Mouse (Mus musculus): ENCODE measurements at regions not wholly inside any gene's neighbourhood (a gene's known extent, or its start where the extent isn't known, plus 50 kb on each side); places are given as distances from the start of the nearest gene placed in this dataset.

DNA sequence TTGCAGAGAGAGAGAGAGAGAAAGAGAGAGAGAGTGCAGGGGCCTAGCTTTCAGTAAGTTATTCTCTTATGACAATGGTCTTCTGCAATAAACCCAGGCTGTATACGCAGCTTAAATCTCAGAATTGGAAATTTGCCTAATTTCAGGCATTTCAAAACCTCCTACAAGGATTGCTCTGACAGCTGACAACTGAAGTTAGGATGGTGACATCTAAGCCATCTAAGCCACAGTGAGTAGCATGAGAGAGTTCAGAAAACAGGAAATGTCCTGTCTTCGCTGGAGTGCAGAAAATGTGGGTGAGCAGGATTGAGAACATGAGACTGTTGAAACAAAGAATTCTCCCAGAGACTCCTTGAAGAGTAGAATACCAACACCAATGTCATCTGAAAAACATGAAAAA, 56.8 kb downstream of the Fam110c start:
- no peak for DNase-seq (ENCODE audit: low spot score in 2 of 2)

DNA sequence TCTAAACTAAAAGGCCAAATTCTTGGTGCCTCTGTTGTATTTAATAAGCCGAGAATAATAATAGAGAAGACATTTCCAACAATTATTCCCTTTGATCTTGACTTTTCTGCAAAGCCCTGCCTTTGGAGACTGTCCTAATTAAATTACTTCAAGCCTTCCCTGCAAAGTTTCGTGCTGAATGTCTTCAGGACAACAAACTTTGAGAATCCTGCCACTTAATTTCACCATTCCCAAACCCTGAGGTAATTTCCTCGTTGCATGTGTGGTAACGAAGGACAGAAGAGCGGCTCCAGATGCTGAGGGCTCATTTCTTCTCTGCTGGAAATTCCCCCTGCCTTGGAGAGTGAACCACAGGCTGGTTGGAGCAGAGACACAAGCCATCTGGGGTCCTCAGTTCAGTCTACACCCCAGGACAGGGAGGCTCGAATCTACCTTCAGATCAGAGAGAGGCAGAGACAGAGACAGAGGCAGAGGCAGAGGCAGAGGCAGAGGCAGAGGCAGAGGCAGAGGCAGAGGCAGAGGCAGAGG, 60.9 kb downstream of the Fam110c start:
- DNase-seq (ENCODE audit: low spot score in 2 of 2), result no peak

DNA sequence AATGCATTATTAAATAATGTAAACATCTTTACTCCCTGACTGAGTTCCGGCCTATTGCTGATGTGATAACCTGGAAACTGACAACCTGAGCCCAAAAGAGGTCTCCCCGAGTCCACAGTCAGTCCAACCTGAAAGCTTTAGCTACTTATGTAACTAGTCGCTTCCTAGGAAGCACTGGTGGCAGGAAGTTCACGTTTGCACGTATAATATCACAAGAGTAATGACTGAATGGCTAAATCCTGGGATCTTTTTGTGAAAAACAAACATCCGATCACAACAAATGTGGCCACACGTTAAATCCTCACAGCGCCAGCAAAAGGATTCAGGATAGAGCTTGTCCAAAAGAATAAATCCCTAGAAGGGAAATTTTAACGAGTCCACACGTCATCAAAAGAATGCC, 62.7 kb downstream of the Fam110c start:
- no peak for DNase-seq (ENCODE audit: low spot score in 2 of 2)

DNA sequence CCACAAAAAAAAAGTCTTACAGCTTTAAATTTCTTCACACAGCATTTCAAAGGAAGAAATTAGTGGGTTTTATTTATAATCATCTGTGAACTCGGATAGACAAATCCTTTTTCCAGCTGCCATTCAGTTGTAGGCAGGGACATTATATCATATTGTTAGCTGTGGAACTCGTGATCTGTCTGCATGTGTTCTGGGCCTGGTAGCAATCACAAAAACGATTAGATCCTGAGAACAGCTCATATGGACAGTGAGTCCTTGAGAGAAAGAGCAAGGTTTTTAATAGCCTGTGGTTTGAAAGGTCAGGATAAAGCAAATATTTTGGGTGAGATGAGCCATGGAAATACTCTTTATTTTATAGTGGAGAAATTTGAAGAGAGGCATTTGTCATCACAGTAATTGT, 63.2 kb downstream of the Fam110c start:
- no peak for DNase-seq (ENCODE audit: low spot score in 2 of 2)

DNA sequence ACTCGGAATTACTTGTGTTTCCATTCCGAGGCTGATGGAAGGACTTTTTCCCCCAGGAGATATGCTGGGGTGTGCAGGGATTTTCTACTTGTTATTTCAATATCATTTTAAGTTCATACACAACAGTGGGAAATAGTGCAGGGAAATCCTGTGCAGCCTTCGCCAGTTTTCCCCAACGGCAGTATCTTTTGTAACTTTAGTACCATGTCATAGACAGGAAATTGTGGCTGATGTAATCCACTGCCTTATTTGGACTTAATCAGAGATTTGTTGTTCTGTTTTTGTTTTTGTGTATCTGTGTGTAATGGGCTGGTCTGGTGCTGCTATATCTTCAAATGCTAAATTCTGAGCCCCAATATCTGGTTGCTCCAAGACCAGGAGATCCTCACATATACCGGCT, 63.8 kb downstream of the Fam110c start:
- no peak for DNase-seq (ENCODE audit: low spot score in 2 of 2)

DNA sequence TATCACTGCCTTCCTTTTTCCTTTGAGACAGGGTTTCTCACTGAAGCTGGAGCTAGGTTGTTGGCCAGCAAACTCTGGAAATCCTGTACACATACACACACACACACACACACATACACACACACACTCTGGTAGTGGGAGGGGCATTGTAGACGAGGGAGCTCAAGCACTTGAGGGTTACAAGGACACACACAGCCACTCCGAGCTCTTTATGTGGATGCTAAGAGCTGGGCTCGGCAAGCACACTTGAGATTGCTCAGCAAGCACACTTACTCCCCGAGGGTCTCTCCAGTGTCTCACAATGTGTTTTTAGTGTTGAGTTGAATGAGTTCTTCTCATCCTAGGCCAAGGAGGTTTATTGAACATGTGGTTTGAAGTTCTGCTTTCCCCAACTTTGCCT, 66.2 kb downstream of the Fam110c start:
- DNase-seq (ENCODE audit: low spot score in 2 of 2), result no peak

DNA sequence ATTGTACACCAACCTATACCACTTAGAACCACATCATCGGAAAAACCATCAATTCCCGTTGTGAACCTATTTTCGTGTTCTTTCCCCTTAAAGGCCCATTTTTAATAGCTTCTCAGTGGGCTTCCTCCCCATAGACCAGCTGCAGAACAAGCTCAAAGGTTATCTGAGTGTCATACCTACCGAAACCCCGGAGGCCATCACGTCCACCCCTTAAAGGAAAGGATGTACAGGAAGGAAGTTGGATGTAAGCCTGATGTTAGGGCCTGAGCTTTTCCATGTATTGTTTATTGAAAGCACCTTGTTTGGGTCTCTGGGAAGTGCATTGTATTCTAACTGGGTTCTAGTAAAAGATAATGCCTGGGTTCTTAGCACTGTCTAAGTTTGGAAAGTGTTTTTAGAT, 69.6 kb downstream of the Fam110c start:
- no peak for DNase-seq (ENCODE audit: low spot score in 2 of 2)

DNA sequence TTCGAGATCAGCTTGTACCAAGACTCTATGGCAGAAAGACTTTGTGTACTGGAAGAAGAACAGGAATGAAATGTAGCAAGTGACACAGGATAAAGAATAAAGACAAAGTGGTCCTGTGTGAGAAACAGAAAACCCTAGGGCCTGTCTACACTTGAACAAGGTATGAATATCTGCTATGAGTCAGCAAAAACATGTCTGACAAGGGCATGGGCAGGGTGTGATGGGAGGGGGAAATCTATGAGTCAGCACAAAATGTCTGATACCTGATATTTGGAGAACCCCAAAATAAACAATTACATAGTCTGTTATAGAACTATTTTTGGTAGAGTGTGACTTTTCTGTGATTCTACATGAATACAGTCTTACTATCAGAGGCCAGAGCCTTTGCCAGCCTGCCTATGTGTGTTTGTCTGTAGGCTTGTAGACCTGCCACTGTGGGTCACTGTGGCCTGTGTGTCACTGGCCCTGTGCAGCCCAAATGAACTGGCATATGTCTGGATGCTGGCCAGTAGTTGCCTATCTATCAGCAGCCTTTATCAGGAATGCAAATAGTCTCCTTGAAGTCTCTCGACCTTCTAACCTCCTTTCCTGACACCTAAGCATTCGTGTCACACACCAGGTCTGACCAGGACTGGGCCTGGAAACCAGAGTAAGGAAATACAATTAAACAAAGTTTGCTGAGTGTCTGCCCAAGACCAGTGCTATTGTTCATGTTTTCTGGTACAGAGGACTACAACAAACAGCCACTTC, 71.5 kb downstream of the Fam110c start:
- DNase-seq (ENCODE audit: low spot score in 2 of 2), result no peak

DNA sequence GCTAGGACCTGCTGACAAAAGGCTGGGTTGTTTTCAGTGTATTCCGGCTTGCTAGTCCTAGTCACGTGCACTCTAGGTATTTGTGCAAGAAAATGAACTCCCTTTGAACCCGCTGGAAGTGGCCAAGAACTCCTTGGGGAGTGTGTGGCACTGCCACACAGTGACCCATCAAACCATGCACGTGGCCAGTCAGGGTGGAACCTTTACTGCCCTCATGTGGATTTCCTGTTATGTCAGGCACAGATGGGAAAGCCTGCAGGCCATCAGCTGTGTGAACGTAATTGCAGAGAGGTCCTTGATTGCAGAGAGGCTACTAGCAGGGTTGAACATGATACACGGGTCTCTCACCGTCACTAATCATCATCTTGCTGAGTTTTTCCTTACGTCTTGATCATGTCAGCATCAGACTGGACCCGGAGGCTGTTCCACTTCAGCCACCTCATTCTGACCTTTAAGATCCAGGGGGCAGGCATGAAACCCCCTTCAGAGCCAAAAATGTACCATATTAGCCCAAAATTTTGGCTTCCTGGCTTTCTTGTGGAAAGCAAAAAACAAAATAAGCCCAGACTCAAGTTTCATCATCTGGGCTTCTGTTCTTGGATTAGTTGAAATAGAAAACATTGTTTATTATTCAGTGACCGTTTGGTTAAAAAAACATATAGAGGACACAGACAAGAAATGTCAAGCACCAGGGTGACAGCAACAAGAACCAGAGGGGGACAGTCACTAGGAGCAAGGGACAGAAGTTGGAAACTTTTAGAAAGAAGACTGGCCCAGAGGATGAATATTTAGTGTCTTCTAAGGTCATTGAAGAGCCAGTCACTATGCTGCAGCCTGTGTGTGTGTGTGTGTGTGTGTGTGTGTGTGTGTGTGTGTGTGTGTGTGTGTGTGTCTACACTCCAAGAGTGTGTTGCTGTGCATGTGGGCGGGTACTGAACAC, 75.0 kb downstream of the Fam110c start:
- no peak for DNase-seq (ENCODE audit: low spot score in 2 of 2)

DNA sequence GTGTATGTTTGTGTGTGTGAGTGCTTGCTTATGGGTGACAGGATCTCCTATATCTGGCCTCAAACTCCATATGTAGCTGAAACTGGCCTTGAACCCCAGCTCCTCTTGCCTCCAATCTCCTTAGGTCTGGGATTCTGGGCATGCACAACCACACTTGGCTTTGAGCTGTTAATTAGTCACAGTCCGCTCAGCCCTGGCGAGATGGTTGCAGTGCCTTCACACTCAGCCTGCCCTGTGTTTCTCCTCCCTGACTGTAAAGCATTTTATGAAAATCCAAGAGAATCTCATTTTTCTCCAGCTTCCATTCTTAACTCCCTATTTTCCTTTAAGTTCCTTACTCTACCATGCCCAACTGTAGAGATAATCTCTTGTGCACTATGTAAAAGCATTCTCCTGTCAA, 80.1 kb downstream of the Fam110c start:
- no peak for DNase-seq (ENCODE audit: low spot score in 2 of 2)

DNA sequence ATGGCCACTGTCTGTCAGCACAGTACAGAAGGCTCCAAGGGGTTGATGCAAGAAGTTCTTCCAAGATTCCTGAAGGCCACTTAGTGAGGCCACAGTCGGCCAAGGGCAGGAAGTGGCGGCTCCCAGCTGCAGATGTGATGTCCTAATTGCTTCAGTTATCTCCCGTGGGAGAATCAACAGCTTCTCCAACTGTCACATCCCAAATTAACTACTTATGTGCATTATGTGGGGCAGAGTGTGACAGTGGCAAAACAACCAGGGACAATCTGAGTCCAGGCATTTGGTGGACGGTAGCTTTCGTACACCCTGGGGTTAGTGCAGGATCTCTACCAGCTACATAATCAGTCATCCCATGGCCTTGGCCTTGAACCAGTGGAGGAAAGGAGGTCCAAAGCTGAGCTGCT, 80.9 kb downstream of the Fam110c start:
- DNase-seq (ENCODE audit: low spot score in 2 of 2), result no peak

DNA sequence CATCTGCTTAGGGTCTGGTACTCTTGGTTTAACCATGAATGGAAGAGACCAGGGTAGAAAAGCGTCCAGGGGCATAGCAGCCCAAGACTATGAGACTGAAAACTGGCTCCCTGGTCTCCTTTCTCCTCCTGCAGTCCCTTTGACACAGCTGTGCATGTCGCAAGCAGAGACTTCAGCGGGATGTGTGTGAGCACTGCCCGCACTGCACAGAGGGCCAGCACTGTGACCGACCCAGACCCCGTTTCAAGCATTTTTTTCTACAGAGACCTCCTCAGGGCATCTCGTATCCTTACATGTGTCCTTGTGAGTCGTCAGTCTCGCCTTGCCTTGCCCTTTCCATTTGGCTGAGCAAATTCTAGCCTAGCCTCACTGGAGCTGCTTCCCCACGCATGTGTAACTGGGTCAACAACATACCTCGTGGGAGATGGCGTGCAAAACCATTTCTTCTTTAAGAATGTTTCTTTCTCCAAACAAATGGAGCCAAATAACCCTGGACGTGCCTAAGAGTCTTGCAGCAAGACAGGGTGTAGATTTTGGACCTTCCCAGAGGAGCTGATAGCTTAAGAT, 82.6 kb downstream of the Fam110c start:
- no peak for DNase-seq (ENCODE audit: low spot score in 2 of 2)

DNA sequence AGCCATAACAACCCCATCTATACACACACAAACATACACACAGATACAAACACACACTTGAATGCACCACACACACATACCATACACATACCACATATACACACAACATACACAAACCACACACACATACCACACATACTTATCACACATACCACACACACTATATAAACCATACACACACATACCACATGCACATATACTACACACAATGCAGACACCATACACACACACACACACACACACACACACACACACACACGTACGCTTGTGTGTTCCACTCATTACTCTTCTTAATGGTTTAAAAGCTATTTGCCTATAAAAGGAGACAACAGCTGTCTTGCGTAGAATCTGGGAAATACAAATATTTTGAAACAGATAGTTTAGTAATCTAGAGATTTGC, 83.1 kb upstream of the Gm6993 start:
- no peak for DNase-seq (ENCODE audit: low spot score in 2 of 2)

DNA sequence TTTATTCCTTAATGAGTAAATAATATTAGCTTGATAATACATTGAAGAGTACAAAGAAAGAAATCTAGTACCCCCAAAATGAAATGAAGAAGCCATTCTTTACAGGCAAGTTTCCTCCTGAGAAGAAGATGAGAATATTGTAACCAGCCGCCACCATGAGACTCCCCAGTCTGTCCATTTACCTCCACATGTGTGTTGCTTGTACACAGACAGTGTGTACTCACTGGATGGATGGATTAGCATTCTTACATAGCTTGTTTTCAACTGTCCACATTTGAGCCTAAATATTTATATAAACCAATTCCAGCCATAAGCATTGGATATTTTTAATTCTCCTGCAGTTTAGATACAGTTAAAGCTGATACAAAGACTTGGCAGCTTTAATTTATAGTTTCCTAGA, 82.7 kb upstream of the Gm6993 start:
- DNase-seq (ENCODE audit: low spot score in 2 of 2), result no peak

DNA sequence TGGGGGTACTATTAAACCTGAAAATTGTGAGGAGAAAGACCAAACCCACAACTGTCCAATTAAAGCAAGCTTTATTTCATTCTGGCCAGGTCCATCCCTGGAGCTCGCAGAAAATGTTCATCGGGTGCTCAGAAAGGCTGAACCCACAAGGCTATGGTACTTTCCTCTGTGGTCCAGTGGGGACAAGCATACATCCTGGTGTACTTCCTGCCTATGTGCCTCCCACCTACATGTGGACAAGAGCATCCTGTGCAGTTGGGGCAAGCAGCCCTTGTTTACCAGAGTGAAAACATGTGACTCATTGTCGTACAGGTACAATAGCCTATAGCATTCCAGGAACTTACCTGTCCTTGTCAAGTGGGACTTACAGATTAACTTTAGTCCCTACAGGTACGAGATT, 81.7 kb upstream of the Gm6993 start:
- no peak for DNase-seq (ENCODE audit: low spot score in 2 of 2)

DNA sequence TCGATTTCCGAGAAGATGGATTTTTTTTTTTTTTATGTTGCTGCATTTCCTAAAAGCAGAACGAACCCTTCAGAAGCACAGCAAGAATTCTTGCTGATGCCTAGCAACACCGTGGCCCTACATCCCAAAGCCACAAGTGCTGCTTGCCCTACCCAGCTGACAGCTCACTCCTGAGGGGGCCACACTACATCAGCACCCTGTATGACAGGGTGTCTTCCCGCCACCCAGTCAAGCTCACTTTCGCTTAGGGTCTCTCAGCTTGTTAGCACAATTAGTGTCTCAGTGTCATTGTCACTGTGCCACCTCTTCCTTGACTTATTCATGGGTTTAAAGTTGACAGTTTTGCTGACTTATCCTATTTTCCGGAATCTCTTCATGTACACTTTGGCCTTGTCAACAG, 81.2 kb upstream of the Gm6993 start:
- DNase-seq (ENCODE audit: low spot score in 2 of 2), result no peak

DNA sequence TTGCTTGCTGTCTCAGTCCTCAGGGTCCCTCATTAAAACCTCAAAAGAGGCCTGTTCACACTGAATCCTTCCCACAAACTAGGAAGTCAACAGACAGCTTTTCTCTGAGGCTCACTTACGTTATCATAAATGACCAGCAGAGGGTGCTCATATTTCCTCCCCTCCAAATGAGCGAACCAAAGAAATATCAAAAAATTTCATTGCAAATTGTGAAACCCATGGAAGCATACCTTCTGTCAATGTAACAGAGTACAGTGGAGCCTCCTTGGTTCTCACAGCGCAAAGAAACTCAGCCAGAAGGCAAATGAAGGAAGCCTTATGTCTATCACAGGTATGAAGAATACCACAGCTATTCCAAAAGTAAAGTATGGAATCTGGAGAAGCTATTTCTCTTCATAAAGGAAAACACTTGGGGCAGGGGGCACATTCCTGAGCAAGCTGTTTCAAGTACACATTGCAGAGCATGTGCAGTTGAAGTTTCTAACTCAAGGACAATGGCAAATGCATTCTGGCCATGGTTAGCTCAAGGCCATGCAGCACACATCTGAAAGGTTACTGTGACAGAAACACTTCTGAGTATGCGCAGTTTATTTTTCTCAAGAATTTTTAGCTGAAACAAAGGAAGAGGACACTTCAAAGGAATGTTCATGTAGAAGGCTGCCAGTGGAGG, 72.2 kb upstream of the Gm6993 start:
- peak in 1 of 2 experiments; percentile 46 for DNase-seq (ENCODE audit: low spot score in 2 of 2)

DNA sequence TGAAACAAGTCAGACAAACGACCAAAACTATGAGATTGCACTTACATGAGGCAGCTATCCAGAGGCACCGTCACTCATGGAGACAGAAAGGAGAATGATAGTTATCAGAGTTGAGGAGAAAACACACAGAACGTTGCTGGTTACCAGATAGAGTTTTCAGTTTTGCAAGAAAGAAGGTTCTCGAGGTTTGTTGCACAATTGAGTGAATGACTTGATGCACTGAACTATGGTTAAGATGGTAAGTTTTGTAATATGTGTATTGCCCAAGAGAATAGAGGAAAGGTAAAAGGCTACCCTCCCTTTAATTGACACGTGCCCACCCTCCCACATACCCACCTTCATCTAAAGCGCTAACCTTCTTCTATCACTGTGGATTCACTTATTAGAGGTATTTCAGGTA, 70.5 kb upstream of the Gm6993 start:
- no peak for DNase-seq (ENCODE audit: low spot score in 2 of 2)

DNA sequence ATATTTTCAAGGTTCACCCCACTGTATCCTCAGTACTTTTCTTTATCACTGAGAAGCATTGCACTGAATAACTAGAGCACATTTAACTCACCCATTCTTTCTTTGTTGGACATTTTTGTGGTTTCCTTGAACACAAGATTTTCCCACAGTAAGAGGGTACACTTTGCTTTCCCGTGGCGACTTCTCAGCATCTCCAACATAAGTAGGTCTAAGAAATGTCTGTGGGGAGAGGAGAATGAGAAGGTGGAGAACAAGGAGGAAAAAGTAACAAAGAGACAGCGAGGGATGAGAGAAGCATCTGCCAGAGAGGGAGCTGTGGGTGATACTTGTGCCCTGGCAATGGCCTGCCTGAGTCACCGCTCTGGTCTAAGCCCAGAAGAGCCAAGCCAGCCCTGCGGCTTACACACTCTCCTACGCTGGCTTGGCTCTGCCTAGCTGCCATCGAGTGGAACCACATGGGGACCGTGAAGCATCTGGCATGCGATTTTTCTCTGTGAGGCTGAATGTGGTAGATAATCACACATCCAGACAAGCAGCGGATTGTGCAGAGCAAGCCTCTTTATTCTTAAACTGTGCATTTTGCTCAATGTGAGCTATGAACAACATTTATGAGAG, 69.9 kb upstream of the Gm6993 start:
- DNase-seq (ENCODE audit: low spot score in 2 of 2), result peak; percentile 78 to 87

DNA sequence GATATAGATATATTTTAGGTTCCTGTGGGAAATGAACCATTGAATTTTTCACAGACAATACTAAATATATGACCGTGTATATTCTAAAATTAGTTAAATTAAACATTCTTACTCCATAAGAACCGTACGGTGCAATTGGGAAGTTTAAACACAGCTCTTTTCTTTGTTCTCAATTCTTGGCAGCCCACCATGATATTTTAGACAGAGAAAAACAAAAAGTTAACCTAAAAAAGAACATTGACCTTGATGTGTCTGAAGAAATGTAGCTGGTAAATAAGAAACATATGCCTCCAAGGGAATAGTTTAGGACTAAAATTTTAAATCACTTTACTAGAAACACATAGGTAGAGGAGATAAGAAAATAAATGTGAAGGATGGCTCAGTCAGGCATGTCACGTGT, 68.6 kb upstream of the Gm6993 start:
- DNase-seq (ENCODE audit: low spot score in 2 of 2), result no peak

DNA sequence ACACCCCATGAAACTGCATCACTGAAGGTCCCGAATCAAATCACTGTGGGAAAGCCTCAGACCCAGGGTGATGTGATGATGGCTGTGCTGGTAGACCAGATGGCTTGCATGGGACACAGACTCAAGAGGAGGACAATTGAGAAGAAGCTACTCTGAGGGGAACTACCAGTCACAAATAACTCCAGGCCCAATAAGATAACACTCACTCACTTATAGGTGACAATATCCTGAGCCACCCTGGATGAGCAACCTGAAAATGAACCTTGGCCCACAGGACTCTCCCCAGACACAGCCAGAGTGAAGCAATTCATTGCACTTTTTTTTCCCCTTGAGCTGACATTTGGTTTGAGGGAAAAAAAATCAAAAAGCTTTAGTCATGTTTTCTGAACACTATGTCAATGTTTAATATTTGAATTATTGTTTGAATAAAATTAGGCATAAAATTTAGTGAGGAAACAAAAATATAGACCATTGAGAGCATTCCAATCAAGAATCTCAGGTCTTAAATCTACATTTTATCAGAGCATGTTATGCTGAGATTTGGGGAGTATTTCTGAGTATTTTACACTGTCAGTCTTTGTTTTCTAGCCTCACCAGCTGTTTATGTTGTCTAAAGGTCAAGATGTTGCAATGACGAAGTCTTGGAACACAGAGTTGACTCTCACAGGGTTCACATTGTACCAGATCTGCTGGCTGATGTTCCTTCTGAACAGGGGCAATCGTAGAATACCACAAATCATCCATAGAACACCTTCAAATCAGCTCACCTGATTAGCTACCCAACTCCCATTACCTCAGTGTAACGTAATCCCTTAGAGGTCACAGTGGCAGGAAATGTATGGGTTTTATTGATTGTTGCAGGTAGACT, 67.9 kb upstream of the Gm6993 start:
- DNase-seq (ENCODE audit: low spot score in 2 of 2), result no peak
